Mouse (Mus musculus) B cell, adult 2 months (primary cell): ENCODE data around the gene Adamts4.
"Not testable (repeated sequence)": the region's sequence is repeated elsewhere in the genome, so short reads cannot be mapped to it uniquely, and the experiment has no call there.

Experiments
- DNase-seq, 2 experiments: peaks; one replicate each; pipeline ENCODE4 v3.0.0; 2022

The Adamts4 gene

DNA sequence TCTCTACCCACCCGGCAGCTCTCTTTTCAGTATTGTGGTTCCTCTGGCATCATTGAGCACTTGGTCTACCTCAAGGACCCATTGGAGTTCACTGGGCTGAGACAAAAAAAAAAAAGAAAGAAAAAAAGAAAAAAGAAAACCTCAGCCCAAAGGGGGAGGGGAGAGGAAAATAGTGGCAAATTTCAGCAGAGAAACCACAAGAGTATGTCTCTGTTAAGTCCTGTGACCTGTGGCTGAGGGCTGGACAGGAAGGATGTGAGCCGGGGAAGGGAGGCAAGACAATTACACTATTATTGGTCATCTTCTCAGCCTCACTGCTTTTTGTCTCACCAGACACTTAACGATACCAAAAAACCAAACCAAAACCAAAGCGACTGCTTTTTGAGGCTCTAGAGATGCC lies 18.4 kb upstream of the Adamts4 start:
- DNase-seq = no peak

- DNase-seq = no peak
Measured at GRCm38 (mm10) chr1:171232348-171232747, 17.9 kb upstream of the Adamts4 start.

DNA sequence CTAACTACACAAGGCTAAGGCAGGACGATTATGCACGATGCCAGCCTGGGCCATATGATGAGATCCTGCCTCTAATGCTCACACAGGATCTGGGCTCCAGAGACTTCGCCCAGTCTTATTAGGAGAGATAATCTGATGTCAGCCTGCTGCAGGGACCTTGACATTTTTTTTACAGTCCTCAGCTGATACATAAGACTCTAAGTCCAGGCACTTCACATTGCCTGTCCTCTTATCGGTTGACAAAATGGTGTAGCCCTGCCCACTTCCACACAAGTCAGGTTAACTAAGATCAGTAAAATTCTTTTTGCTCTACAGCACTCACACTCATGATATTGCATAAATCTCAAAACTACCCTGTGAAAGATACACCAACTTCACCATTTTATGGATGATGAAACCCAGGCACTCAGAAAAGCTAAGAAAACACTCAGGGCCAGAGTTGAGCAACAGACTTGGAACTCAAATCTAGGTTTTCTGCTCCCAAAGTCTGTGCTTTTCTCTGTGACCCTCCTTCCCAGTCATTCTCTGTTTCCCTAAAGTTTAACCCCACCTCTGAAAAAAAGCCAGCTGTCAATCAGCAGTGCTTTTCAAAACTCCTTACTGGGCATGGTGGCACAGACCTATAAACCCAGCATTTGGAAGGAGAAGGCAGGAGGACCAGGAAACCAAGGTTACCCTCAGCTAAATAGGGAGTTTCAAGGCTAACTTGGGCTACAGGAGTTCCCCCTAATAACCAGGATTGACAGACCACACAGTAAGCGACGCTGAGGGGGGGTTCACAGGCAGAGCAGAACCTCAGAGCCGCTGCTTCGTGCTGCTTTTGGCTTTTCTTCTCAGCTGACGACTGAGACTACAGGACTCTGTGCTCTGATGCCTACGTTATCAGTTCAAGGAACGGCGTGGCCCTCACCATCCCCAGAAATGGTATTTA lies 17.2 kb upstream of the Adamts4 start:
- DNase-seq = no peak

DNA sequence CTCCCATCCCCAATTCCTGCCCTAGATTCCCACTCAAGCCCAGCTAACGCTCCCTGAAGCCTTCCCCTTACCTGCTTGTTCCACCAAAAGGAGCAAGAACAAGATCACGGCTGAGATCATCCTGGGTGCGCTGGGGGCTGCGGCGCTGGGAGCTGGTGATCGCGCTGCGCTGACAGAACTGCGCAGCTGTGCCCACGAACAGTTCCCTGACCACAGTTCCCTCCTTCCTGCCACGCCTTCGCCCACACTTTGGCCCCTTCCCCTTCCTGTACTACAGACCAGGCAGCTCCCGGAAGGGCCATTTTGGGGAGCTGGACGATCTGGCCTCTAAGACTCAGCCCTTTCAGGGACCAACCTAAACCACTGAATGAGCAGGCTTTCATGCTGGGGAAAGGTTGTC lies 16.1 kb upstream of the Adamts4 start, which contains the start of gene Fcer1g:
Gene Fcer1g (minus strand): TSS at position 240 of the 400 bp plus-strand sequence.
- DNase-seq = no peak

- DNase-seq = no peak
Measured at GRCm38 (mm10) chr1:171234538-171234937, 15.7 kb upstream of the Adamts4 start.

- DNase-seq = no peak
Measured at GRCm38 (mm10) chr1:171235791-171236190, 14.4 kb upstream of the Adamts4 start.

- DNase-seq = no peak
Measured at GRCm38 (mm10) chr1:171237438-171237837, 12.8 kb upstream of the Adamts4 start.

DNA sequence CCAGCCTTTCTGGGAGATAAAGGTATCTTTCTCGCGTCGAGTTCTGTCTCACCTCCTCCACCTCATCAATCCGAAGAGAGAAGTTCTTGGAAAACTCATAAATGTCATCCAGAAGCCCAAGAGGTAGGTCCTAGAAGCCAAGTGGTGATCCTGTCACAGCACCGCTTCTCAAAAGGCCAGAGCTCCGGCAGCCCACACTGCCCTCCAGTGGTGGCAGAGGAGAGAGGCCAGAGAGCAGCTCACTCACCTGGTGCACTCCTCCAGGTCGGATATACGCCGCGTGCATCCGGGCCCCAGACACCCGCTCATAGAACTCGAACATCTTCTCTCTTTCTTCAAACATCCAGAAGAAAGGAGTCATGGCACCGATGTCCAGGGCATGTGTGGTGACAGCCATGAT lies 11.8 kb upstream of the Adamts4 start:
- peak; percentile 77 for DNase-seq

- DNase-seq = no peak
Measured at GRCm38 (mm10) chr1:171239992-171240744, 10.1 kb upstream of the Adamts4 start.

- no peak for DNase-seq
Measured at GRCm38 (mm10) chr1:171240911-171241310, 9.3 kb upstream of the Adamts4 start.

DNA sequence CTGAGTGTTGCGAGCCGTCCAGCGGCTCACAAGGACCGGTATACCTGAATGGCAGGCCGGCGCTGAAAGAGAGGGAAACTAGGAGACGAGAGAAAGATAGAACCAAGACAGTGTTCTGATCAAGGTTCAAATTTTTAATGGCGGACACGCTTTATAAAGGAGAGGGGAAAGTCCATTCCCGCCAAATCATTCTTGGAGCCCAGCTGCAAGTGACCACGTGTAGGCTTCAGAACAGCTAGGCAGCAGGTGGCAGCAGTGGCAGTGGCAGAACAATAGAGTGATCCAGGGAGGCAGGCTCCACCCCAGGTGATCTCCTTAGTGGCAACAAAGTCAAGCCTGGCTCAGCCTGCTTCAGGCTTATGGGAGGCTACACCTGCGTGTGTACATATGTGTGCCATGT lies 8.3 kb upstream of the Adamts4 start:
- not testable (repeated sequence) for DNase-seq

DNA sequence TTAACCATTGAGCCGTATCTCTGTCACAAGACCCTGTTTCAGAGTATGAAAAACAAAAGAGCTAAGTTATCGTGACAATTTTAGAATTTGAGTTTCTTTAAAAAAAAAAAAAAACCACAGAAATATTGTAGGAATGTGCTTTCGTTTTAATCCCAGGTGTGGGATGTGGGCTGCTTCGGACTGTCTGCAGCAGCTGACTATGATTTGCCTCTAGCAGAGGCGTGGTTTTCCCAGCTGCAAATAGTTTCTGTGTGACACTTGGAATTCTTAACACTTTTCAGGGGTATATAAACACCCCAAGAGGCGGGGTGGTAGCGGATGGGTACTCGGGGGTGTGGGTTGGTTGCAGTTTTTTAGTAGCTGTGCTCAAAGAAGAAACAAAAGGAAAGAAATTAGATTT lies 4.9 kb upstream of the Adamts4 start:
- no peak for DNase-seq

DNA sequence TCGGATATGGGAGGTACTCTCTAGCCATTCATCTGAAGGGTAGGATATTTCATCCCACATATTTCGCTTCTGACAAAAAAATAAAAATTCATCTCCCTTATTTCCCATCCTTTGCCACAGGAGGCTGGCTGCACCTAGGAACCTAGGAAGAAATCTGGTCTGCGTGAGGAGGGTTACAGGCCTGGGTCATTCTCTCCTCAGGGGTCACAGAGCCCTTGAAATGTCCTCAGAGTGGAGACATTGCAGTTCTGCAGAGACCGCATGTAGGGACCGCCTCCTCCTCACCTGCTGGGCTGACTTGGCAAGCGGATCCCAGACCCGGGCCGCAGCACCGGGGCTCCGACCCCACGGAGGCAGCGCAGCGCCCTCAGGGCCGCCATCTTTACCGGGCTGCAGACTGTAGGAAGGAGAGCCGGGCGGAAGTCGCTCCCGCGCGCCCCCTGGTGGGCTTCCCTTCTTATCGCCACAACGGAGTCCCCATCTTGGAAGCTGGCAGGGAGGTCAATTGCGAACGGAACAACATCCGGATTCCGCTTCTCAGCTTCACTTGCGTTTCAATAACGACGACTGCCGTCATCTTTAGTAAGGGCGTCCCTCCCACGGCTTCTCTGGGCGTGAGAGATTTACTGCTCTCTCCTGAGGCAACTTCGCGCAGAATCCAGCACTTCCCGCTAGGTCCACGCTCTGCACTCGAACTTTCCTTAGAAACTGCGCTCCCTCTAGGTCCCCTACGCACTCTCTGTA lies 3.3 kb upstream of the Adamts4 start:
- peak; percentile 99 for DNase-seq

DNA sequence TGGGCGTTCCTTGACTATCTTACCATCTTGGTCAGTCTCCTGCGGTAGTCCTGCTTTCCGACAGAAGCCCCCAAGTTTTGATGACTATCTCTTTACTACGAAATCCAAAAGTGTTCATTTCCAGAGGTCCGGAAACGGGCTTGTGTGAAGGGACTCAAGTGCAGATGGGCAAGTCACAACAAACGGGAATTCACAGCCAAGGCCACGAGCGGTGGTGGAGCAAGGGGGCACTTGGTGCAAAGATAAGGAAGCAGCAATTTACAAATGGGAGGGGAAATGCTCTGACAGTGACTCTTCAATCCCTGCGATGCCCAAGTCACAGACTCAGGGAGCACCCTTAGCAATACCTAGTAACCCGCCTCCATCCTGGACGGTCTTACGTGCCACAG lies 2.8 kb upstream of the Adamts4 start:
- no peak for DNase-seq

- no peak for DNase-seq
Measured at GRCm38 (mm10) chr1:171247916-171248315, 2.3 kb upstream of the Adamts4 start.

DNA sequence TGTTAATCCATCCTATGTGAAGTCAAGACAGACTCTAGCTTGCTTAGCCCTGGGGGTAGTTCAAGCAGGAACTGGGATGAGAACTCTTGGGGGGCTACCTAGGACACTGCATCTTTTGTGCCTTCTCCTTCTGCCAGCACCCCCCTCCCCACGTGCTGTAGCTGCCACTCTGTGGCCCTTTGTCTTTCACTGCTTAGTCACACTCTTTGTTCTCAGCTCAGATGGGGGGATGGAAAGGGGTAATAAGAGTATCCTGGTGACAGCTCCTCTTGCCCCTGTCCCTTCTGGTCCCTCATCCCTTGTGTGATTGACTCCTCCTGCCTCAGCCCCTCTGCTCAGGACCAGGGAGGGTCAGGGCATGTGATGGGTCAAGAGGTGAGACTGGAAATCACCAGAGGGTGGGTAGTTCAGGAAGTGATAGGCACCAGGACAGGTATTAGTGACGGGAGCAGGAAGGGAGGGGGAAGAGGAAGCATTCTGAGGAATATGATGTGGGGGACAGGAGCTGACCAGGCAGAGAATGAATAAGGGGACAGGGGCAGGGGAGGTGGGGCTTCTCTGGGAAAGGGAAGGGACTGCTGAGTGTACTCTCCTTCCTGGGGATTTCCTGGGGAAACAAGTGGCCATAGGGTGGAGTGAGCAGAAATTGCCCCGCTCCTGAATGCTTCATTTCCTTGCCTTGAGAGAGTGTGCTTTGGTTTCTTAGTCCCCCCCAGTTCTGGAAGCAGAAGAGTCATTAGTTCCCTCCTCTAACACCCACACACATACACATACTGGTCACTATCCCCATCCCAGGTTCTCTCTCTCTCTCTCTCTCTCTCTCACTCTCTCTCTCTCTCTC lies 1.6 kb upstream of the Adamts4 start:
- no peak for DNase-seq

- DNase-seq = no peak
Measured at GRCm38 (mm10) chr1:171250680-171251593, 716 bp downstream of the Adamts4 start, which contains the start of gene Ndufs2. Ndufs2 (minus strand) TSS chr1:171251388.

DNA sequence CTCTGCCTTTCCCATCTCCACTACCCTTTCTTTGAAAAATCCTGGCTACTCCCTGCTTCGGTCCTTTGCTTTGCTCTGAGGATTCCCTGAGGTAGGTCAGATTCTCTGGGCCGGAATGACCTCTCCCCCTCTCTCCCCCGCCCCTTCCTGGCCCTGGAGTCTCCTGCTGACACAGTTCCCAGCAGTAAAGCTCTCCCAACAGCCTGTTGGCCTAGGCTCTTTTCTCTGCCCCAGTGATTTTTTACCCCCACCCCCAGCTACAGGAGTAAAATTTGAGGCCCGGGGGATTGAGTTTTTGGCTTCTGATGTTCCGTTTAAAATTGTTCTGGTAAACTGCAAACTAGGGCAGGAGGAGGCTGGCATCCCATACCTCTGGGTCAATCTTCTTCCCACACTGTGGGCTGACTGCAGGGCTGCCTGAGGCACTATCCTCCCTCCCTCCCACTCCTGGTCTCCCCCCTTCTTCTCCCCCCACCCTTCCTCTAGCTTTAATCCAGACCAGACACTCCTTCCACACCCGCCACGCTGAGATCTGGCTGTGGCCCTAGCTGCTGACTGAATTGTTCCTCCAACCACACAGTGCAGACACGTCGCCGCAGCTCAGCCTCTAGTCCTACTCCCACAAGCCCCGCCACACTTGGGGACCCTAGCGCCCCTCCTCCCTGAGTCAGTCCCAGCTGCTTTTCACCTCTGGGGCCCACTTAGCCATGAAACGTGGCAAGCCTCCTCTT lies 1.5 kb downstream of the Adamts4 start:
- DNase-seq = no peak

GRCm38 (mm10) chr1:171252415-171252814 lies 2.2 kb downstream of the Adamts4 start:
- DNase-seq = no peak

DNA sequence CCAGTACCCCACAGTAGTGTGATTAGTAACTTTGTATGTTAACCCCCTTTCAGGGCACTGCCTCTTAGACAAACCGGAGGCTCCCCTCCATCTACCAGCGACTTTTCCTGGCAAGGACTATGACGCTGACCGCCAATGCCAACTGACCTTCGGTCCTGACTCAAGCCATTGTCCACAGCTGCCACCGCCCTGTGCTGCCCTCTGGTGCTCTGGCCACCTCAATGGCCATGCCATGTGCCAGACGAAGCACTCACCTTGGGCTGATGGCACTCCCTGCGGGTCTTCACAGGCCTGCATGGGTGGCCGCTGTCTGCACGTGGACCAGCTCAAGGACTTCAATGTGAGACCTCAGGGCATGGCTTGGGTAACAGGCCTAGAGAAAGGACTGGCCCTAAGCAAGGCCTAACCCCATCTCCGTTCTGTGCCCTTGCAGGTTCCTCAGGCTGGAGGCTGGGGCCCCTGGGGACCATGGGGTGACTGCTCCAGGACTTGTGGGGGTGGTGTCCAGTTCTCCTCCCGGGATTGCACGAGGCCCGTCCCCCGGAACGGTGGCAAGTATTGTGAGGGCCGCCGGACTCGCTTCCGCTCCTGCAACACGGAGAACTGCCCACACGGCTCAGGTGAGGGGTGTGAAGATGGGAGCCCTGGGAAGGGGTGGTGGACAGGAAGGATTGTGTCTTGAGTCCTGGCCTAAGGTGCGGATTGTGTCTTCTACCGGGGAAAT lies 6.0 kb downstream of the Adamts4 start:
- DNase-seq = no peak
